Mouse (Mus musculus) liver, embryonic 14.5 days (tissue): ENCODE measurements around the gene St5. TPM values are rescaled to one million over a fixed set of nuclear protein-coding genes. Genes with fewer than 3 reads are reported as not detected.

ENCODE experiments used
- ATAC-seq: fragments of 200-750 bp; cut with Nextera tagmentation; 2 replicates; pipeline ENCODE4 v1.8.0; 2017; ENCODE audit warnings: moderate number of reproducible peaks, mild to moderate bottlenecking, moderate library complexity; ENCODE audit not compliant: insufficient read depth
- DNase-seq, 3 experiments: peaks; one replicate each; pipeline ENCODE4 v3.0.0-alpha.2; 2012 to 2013; ENCODE audit warnings: low read depth in 3 of 3, low spot score in 3 of 3
- H3K27ac ChIP-seq: fragments of 300-500 bp; sonication (generic); 2 replicates; pipeline ENCODE4 v1.5.1; 2014; ENCODE audit warnings: moderate library complexity, mild to moderate bottlenecking, control low read depth, inconsistent platforms
- H3K27me3 ChIP-seq: fragments of 300-500 bp; sonication (generic); 2 replicates; pipeline ENCODE4 v1.6.1; 2014; ENCODE audit warnings: mild to moderate bottlenecking, low read length, moderate library complexity; ENCODE audit not compliant: control insufficient read depth, insufficient read depth
- H3K36me3 ChIP-seq: fragments of 300-500 bp; sonication (generic); replicated peaks from 2 replicates; pipeline ENCODE4 v1.6.1; 2014; ENCODE audit warnings: low read depth; ENCODE audit not compliant: control insufficient read depth, insufficient read depth
- H3K4me1 ChIP-seq, 2 experiments: fragments of 200-500 bp in 1 of 2; fragments of 300-500 bp in 1 of 2; sonication (generic) in 1 of 2; replicated peaks; 2 replicates each; pipeline ENCODE4 v1.6.1; 2012 to 2014; ENCODE audit warnings: antibody characterized with exemption in 1 of 2, inconsistent platforms in 1 of 2, low read length in 1 of 2; ENCODE audit not compliant: control insufficient read depth in 2 of 2, insufficient read depth in 2 of 2
- H3K4me2 ChIP-seq: fragments of 300-500 bp; sonication (generic); 2 replicates; pipeline ENCODE4 v1.6.1; 2014; ENCODE audit warnings: low read depth, mild to moderate bottlenecking, control low read depth, moderate library complexity
- H3K4me3 ChIP-seq, 2 experiments: fragments of 200-500 bp in 1 of 2; fragments of 300-500 bp in 1 of 2; sonication (generic) in 1 of 2; 2 replicates each; pipeline ENCODE4 v1.5.1; 2012 to 2014; ENCODE audit warnings: low read depth in 2 of 2, low read length in 2 of 2, mild to moderate bottlenecking in 2 of 2, control low read depth in 1 of 2, inconsistent platforms in 1 of 2, moderate library complexity in 1 of 2; ENCODE audit not compliant: insufficient read depth in 1 of 2
- H3K9ac ChIP-seq: fragments of 300-500 bp; sonication (generic); replicated peaks from 2 replicates; pipeline ENCODE4 v1.6.1; 2014; ENCODE audit warnings: mild to moderate bottlenecking, control low read depth, moderate library complexity
- H3K9me3 ChIP-seq: fragments of 300-500 bp; sonication (generic); 2 replicates; pipeline ENCODE4 v1.6.1; 2016; ENCODE audit warnings: low read length, mixed read lengths; ENCODE audit not compliant: control insufficient read depth
- CTCF ChIP-seq: IDR thresholded peaks from 2 replicates; pipeline ENCODE4 v1.5.1; 2016; ENCODE audit warnings: antibody characterized with exemption, low read depth, control low read depth
- EP300 ChIP-seq: IDR thresholded peaks from 2 replicates; pipeline ENCODE4 v1.6.1; 2016; ENCODE audit warnings: antibody characterized with exemption, low read depth
- WGBS: fragments of 180-500 bp; shearing (Covaris S2); extraction: QIAGEN DNeasy Blood & Tissue Kit; methylation state at CpG from one replicate; pipeline ENCODE4 v1.1.7; 2014; ENCODE audit not compliant: insufficient replicate concordance; 5-methylcytosine and 5-hydroxymethylcytosine counted together
- polyA plus RNA-seq, 2 experiments: library from polyadenylated mRNA; depleted of rRNA in 1 of 2; stranded (reverse) in 1 of 2; unstranded in 1 of 2; fragments of >200 nt; fragmentation: Nextera tagmentation in 1 of 2; extraction: Ambion mirVana in 1 of 2; gene quantifications; 2 replicates each; pipeline versions ENCODE4 v1.2.1 to v1.2.3; 2012 to 2014

The St5 gene
- polyA plus RNA-seq, 2 experiments: 13.8 to 14.0 TPM

DNA sequence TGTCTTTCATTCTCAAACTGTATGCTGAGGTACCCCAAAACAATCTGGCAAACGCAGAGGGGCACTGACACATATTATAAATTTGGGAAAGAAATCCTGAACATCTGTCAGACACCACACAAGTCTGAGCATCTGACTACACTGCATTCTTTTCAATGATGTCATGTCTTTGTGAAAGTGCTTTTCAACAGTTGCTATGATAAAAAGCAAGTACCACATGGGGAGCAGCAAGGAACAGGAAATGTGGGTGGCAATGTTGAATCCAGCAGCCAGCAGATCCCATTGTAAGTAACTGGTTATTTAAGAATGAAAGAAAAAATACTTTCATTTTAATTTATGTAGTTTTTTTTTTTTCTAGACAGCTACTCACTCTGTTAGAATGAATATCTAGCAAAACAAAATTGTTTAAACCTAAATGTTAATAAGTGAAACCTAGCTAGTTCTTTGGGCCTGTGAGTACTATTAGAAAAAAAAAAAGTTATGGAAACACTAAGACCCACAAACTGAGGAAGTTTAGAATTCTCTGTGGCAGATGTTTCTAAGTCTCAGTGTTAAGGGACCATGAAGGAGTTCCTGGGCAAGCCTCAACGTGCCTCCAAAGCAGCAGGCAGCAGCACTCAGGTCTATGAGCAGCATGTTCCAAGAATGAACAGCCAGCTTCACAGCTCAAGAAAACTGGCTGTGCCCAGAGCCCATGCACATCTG, 124.4 kb downstream of the St5 start:
- no peak overlapping the region for H3K4me3 ChIP-seq
- no peak overlapping the region for H3K4me2 ChIP-seq
- H3K4me1 ChIP-seq: peaks cover 0 to 10% of the 10 kb centered on the region in 2 experiments; a peak in 2 of 4 replicates
- H3K27me3 ChIP-seq: no peaks in the 10 kb centered on the region
- TF ChIP-seq CTCF (no peak), EP300 (no peak)
- no peak for ATAC-seq
- no peaks in the 10 kb centered on the region for H3K36me3 ChIP-seq
- H3K9ac ChIP-seq: no peak overlapping the region
- no peaks in the 10 kb centered on the region for H3K9me3 ChIP-seq
- no peak overlapping the region for H3K27ac ChIP-seq
- no peak for DNase-seq
- WGBS: 39% methylated on average over 2 of the region's 2 CpGs

DNA sequence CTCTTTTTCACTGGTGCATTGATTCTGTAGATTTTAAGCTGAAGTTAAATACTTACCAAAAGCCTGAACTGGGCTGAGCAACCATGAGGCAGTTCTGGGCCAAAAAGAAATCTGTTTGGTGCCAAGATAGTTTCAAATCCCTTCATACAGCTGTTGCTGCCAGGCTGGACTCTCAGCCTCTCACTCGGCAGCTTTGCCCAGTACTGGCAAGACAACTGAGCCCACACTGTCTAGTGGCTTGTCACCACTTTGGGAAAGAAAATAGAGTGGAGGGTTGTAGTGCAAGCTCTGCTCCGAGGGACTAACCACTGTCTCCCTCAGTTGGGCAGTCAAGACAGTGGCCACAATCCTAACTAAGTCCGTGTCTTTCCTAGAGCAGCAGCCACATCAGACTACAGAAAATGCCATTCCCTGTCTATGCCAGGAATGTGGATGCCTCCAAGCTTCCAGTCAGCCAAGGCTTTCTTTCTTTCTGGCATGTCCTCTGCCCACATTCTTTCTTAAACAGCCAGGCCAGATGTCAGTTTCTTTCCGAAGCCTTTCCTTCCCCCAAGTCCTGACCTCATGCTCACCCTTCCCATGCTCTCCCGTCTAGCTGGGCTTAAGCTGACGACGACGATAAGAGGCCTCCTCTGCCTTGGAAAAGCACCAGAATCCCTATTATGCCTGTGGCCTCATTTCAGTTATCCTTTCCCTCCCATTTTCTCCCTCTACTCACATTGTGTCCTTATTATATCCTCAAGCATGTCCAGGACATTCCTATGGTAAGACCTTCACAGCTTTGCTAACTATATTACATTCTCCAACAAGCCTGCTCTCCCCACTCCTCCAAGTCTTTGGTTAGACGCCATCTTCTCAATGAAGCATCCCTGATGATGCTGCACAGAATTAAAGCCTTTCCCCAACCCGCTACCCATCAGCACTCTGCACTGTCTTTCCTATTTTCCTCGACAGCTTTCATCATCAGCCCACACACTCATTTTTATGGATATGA, 126.8 kb downstream of the St5 start:
- DNase-seq (no peak), ATAC-seq (no peak)
- H3K27ac ChIP-seq: no peak overlapping the region
- no peak overlapping the region for H3K4me3 ChIP-seq
- TF ChIP-seq CTCF: no peak
- no peak for TF ChIP-seq EP300
- 62% methylated on average over 11 of the region's 11 CpGs for WGBS
- H3K4me2 ChIP-seq: no peak overlapping the region
- H3K27me3 ChIP-seq: no peaks in the 10 kb centered on the region
- H3K36me3 ChIP-seq: no peaks in the 10 kb centered on the region
- no peak overlapping the region for H3K9ac ChIP-seq
- no peaks in the 10 kb centered on the region for H3K9me3 ChIP-seq
- peaks cover 0 to 10% of the 10 kb centered on the region in 2 experiments; a peak in 2 of 4 replicates for H3K4me1 ChIP-seq

DNA sequence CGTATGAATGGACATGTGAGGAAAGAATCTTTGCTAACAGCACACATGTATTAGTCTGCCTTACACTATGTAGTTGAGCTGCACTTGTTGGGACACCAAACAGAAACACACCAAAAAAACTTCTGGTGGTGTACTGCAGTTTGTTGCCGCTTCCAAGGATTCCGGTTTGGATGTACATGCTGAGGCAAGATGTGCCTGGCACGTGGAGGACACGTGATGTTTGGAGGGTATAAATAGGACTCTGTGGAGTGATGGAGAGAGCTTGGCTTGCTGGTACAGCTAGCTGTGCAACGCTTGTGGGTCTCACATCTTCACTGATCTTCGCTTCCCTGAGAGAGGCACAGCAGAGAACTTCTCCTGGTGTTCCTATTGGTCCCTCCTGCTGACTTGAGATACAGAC, 129.2 kb downstream of the St5 start:
- WGBS: 76% methylated on average over 7 of the region's 7 CpGs

DNA sequence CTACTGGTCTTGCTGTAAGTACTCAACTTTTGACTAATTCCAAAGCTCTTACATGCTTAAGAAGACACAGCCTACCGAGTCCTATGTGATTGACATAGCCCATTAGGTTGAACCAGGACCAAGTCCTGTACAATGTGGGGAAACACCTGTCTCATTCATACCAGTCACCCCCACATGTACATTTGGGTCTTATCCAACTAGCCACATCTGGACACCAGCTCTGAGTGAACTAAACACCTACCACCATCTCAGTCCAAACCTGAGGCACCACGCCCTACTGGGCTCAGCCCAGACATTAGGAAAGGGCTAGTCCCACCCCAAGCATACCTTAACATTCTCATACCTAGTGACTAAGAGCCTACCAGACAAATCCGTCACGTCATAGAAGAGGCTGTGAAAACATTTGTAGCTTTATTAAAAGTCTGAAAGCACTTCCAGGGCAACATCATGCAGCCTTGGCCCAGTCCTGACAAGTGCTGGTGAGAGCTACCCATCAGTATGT, 135.0 kb downstream of the St5 start:
- 72% methylated on average over 4 of the region's 4 CpGs for WGBS
- Histone ChIP-seq H3K4me1 (peaks cover 0 to 6% of the 10 kb centered on the region in 2 experiments; a peak in 2 of 4 replicates), H3K4me3 (no peak overlapping the region), H3K4me2 (no peak overlapping the region), H3K36me3 (no peaks in the 10 kb centered on the region), H3K9me3 (no peaks in the 10 kb centered on the region), H3K27ac (no peak overlapping the region), H3K9ac (no peak overlapping the region), H3K27me3 (no peaks in the 10 kb centered on the region)
- DNase-seq (no peak), ATAC-seq (no peak)
- TF ChIP-seq CTCF (no peak), EP300 (no peak)

More for the DNA sequence above, 129.2 kb downstream of the St5 start:
- Histone ChIP-seq H3K9me3 (no peaks in the 10 kb centered on the region), H3K4me2 (no peak overlapping the region), H3K9ac (no peak overlapping the region), H3K27me3 (no peaks in the 10 kb centered on the region), H3K4me1 (peaks cover 0 to 10% of the 10 kb centered on the region in 2 experiments; a peak in 2 of 4 replicates), H3K27ac (no peak overlapping the region), H3K36me3 (no peaks in the 10 kb centered on the region), H3K4me3 (no peak overlapping the region)
- TF ChIP-seq CTCF: no peak
- no peak for TF ChIP-seq EP300
- ATAC-seq (no peak), DNase-seq (no peak)
